10 mouse cellular contexts compared by ENCODE assay signal in genomic region chr16:34966620-34967081, GRCm38 (mm10). TPM values are rescaled to one million over a fixed set of nuclear protein-coding genes. Genes with fewer than 3 reads are reported as not detected.
DNase-seq lines count a peak whose midpoint lies in the region; ATAC-seq and TF ChIP-seq lines count a peak whose summit lies in the region.
"Had no signal": no experiment of that assay in that cellular context is flagged by ENCODE, and none has a peak within 500 bp of the region (broad histone marks: within the 10 kb centered on the region; RNA-seq: fewer than 3 reads in every experiment).

No protein-coding gene starts in this region.

- no peak overlapping the region for H3K4me2 ChIP-seq in heart, embryonic 11.5 days
- no peak overlapping the region for H3K4me2 ChIP-seq in embryonic facial prominence, embryonic 11.5 days (ENCODE audit: low read depth, low read length)
- H3K4me2 ChIP-seq in lung, postnatal 0 days (replicated peaks; ENCODE audit: low read depth, low read length): no peak overlapping the region
- no peak overlapping the region for H3K4me2 ChIP-seq in forebrain, embryonic 15.5 days (replicated peaks)
- H3K4me2 ChIP-seq: hindbrain, embryonic 15.5 days; limb, embryonic 12.5 days had no signal

- H3K27ac ChIP-seq in heart, embryonic 11.5 days (ENCODE audit: low read depth, low read length): 0 out of 2 replicates have a peak overlapping the region, but pooled peaks have one; percentile 17
- no peak overlapping the region for H3K27ac ChIP-seq in embryonic facial prominence, embryonic 11.5 days (replicated peaks; ENCODE audit: low read depth, low read length)
- peak overlapping the region; percentile 83 for H3K27ac ChIP-seq in lung, postnatal 0 days (ENCODE audit: low read length)
- H3K27ac ChIP-seq in forebrain, embryonic 15.5 days (replicated peaks): no peak overlapping the region
- H3K27ac ChIP-seq: hindbrain, embryonic 15.5 days; limb, embryonic 12.5 days had no signal

- no peak for ATAC-seq in heart, embryonic 11.5 days (replicated peaks; ENCODE audit: insufficient number of reproducible peaks, low FRiP score, low TSS enrichment)
- peak; percentile 35; the same call in 1 of the 2 replicates for ATAC-seq in embryonic facial prominence, embryonic 11.5 days (replicated peaks; ENCODE audit: insufficient number of reproducible peaks, low FRiP score, low TSS enrichment, low read depth)
- peak; percentile 78 for ATAC-seq in lung, postnatal 0 days
- no peak for ATAC-seq in forebrain, embryonic 15.5 days (replicated peaks)

- peak; percentile 92; the same call in 1 of the 2 replicates for TF ChIP-seq EP300 in lung, postnatal 0 days (IDR thresholded peaks at IDR 0.05)

- H3K9ac ChIP-seq in heart, embryonic 11.5 days (ENCODE audit: low read depth, low read length): no peak overlapping the region
- H3K9ac ChIP-seq in embryonic facial prominence, embryonic 11.5 days (replicated peaks; ENCODE audit: low read length): no peak overlapping the region
- no peak overlapping the region for H3K9ac ChIP-seq in lung, postnatal 0 days (replicated peaks; ENCODE audit: low read depth)
- H3K9ac ChIP-seq in forebrain, embryonic 15.5 days (replicated peaks): no peak overlapping the region
- H3K9ac ChIP-seq: hindbrain, embryonic 15.5 days; limb, embryonic 12.5 days had no signal

- no peaks in the 10 kb centered on the region for H3K9me3 ChIP-seq in heart, embryonic 11.5 days (replicated peaks; ENCODE audit: control insufficient read depth, low read length)
- no peaks in the 10 kb centered on the region for H3K9me3 ChIP-seq in embryonic facial prominence, embryonic 11.5 days (replicated peaks; ENCODE audit: control insufficient read depth, low read length)
- no peaks in the 10 kb centered on the region for H3K9me3 ChIP-seq in lung, postnatal 0 days (ENCODE audit: low read length)
- H3K9me3 ChIP-seq in forebrain, embryonic 15.5 days: no peaks in the 10 kb centered on the region
- H3K9me3 ChIP-seq: hindbrain, embryonic 15.5 days; limb, embryonic 12.5 days had no signal

- H3K4me1 ChIP-seq in heart, embryonic 11.5 days (ENCODE audit: control insufficient read depth, insufficient read depth, low read length): peaks cover 12% of the 10 kb centered on the region
- H3K4me1 ChIP-seq in embryonic facial prominence, embryonic 11.5 days (ENCODE audit: control insufficient read depth, insufficient read depth, low read length): no peaks in the 10 kb centered on the region
- peaks cover 17% of the 10 kb centered on the region for H3K4me1 ChIP-seq in lung, postnatal 0 days (ENCODE audit: insufficient read depth, low read depth, low read length)
- 0 out of 2 replicates have a peak, but pooled peaks cover 3% of the 10 kb centered on the region for H3K4me1 ChIP-seq in forebrain, embryonic 15.5 days

- H3K27me3 ChIP-seq in heart, embryonic 11.5 days (ENCODE audit: control insufficient read depth, insufficient read depth, low read length): peaks cover 13% of the 10 kb centered on the region; the same call in 1 of the 2 replicates
- H3K27me3 ChIP-seq in embryonic facial prominence, embryonic 11.5 days (ENCODE audit: control insufficient read depth, insufficient read depth, low read length): no peaks in the 10 kb centered on the region
- H3K27me3 ChIP-seq in lung, postnatal 0 days (replicated peaks; ENCODE audit: insufficient read depth, low read length): no peaks in the 10 kb centered on the region
- H3K27me3 ChIP-seq in forebrain, embryonic 15.5 days: no peaks in the 10 kb centered on the region
- H3K27me3 ChIP-seq: hindbrain, embryonic 15.5 days had no signal

- 44% methylated on average over 5 of the region's 5 CpGs for WGBS in heart, embryonic 11.5 days (ENCODE audit: insufficient replicate concordance)
- WGBS in embryonic facial prominence, embryonic 11.5 days: 61% methylated on average over 5 of the region's 5 CpGs
- 13% methylated on average over 5 of the region's 5 CpGs for WGBS in lung, postnatal 0 days
- 71% methylated on average over 5 of the region's 5 CpGs for WGBS in forebrain, embryonic 15.5 days

- DNase-seq in heart, postnatal 10 days: no peak
- peak; percentile 61 for DNase-seq in kidney, postnatal 14 days
- no peak for DNase-seq in kidney, adult 11 months
- DNase-seq in embryonic facial prominence, embryonic 11.5 days (ENCODE audit: low spot score): no peak
- peak; percentile 85 for DNase-seq in lung, postnatal 0 days (ENCODE audit: low spot score)
- no peak for DNase-seq in T-cell, adult 2 months (ENCODE audit: low spot score)

- no peaks in the 10 kb centered on the region for H3K36me3 ChIP-seq in heart, embryonic 11.5 days (ENCODE audit: control insufficient read depth, insufficient read depth, low read length)
- no peaks in the 10 kb centered on the region for H3K36me3 ChIP-seq in embryonic facial prominence, embryonic 11.5 days (replicated peaks; ENCODE audit: control insufficient read depth, insufficient read depth, low read depth, low read length)
- peaks cover 9% of the 10 kb centered on the region; the same call in 1 of the 2 replicates for H3K36me3 ChIP-seq in lung, postnatal 0 days (ENCODE audit: insufficient read depth, low read length)
- H3K36me3 ChIP-seq in forebrain, embryonic 15.5 days: no peaks in the 10 kb centered on the region
- H3K36me3 ChIP-seq: hindbrain, embryonic 15.5 days; limb, embryonic 12.5 days had no signal

- no peak for TF ChIP-seq CTCF in lung, postnatal 0 days (IDR thresholded peaks at IDR 0.05)

- no peak overlapping the region for H3K4me3 ChIP-seq in heart, embryonic 11.5 days (ENCODE audit: low read depth, low read length)
- no peak overlapping the region for H3K4me3 ChIP-seq in embryonic facial prominence, embryonic 11.5 days (ENCODE audit: low read depth, low read length)
- H3K4me3 ChIP-seq in lung, postnatal 0 days (ENCODE audit: low read depth, low read length): no peak overlapping the region
- H3K4me3 ChIP-seq in forebrain, embryonic 15.5 days: no peak overlapping the region
- H3K4me3 ChIP-seq: hindbrain, embryonic 15.5 days; limb, embryonic 12.5 days had no signal

- intact Hi-C loops in heart, postnatal 10 days (cut with DNase I): loop anchor here (1.0 kb wide), 2 partner anchors 46 to 64 kb away; no protein-coding TSS in a partner anchor

RNA-seq across cellular contexts. Expression of gene Hacd2, which starts 55.6 kb away (rescaled TPM):
- polyA plus RNA-seq in heart, embryonic 11.5 days (2014; fragmentation: Nextera tagmentation; extraction: Ambion mirVana): 32.3 and 34.2 TPM in 2 replicates
- 10 to 100 TPM; 11.3 to 15.8 TPM for total RNA-seq in heart, postnatal 10 days (2021)
- 24.7 and 25.2 TPM in 2 replicates for polyA plus RNA-seq in embryonic facial prominence, embryonic 11.5 days (2014; fragmentation: Nextera tagmentation; extraction: Ambion mirVana)
- polyA plus RNA-seq in lung, postnatal 0 days (2015; fragmentation: Nextera tagmentation; extraction: Ambion mirVana): 60.8 and 67.1 TPM in 2 replicates
- polyA plus RNA-seq in forebrain, embryonic 15.5 days (2015; fragmentation: Nextera tagmentation; extraction: Ambion mirVana): 39.6 and 41.6 TPM in 2 replicates

Comparison
In these comparisons a context has a peak if more than half of its experiments do, and no peak if none do; other contexts are left out.
1. DNase-seq: peak in kidney, postnatal 14 days (single experiment) and lung, postnatal 0 days (single experiment); none in heart, postnatal 10 days (0 of 2), kidney, adult 11 months (single experiment), embryonic facial prominence, embryonic 11.5 days (single experiment) and T-cell, adult 2 months (single experiment).
2. ATAC-seq: peak in embryonic facial prominence, embryonic 11.5 days (single experiment) and lung, postnatal 0 days (single experiment); none in heart, embryonic 11.5 days (single experiment) and forebrain, embryonic 15.5 days (single experiment).
3. H3K27ac ChIP-seq: peak in heart, embryonic 11.5 days (single experiment) and lung, postnatal 0 days (single experiment); none in embryonic facial prominence, embryonic 11.5 days (single experiment) and forebrain, embryonic 15.5 days (single experiment).